Mouse (Mus musculus) liver, embryonic 14.5 days (tissue): ENCODE results near the gene Acox3. TPM values are rescaled to one million over a fixed set of nuclear protein-coding genes. Genes with fewer than 3 reads are reported as not detected.

Experiments
- ATAC-seq: fragments of 200-750 bp; cut with Nextera tagmentation; 2 replicates; pipeline ENCODE4 v1.8.0; 2017; ENCODE audit warnings: moderate number of reproducible peaks, mild to moderate bottlenecking, moderate library complexity; ENCODE audit not compliant: insufficient read depth
- DNase-seq, 3 experiments: peaks; one replicate each; pipeline ENCODE4 v3.0.0-alpha.2; 2012 to 2013; ENCODE audit warnings: low read depth in 3 of 3, low spot score in 3 of 3
- H3K27ac ChIP-seq: fragments of 300-500 bp; sonication (generic); 2 replicates; pipeline ENCODE4 v1.5.1; 2014; ENCODE audit warnings: moderate library complexity, mild to moderate bottlenecking, control low read depth, inconsistent platforms
- H3K27me3 ChIP-seq: fragments of 300-500 bp; sonication (generic); 2 replicates; pipeline ENCODE4 v1.6.1; 2014; ENCODE audit warnings: mild to moderate bottlenecking, low read length, moderate library complexity; ENCODE audit not compliant: control insufficient read depth, insufficient read depth
- H3K36me3 ChIP-seq: fragments of 300-500 bp; sonication (generic); replicated peaks from 2 replicates; pipeline ENCODE4 v1.6.1; 2014; ENCODE audit warnings: low read depth; ENCODE audit not compliant: control insufficient read depth, insufficient read depth
- H3K4me1 ChIP-seq, 2 experiments: fragments of 200-500 bp in 1 of 2; fragments of 300-500 bp in 1 of 2; sonication (generic) in 1 of 2; replicated peaks; 2 replicates each; pipeline ENCODE4 v1.6.1; 2012 to 2014; ENCODE audit warnings: antibody characterized with exemption in 1 of 2, inconsistent platforms in 1 of 2, low read length in 1 of 2; ENCODE audit not compliant: control insufficient read depth in 2 of 2, insufficient read depth in 2 of 2
- H3K4me2 ChIP-seq: fragments of 300-500 bp; sonication (generic); 2 replicates; pipeline ENCODE4 v1.6.1; 2014; ENCODE audit warnings: low read depth, mild to moderate bottlenecking, control low read depth, moderate library complexity
- H3K4me3 ChIP-seq, 2 experiments: fragments of 200-500 bp in 1 of 2; fragments of 300-500 bp in 1 of 2; sonication (generic) in 1 of 2; 2 replicates each; pipeline ENCODE4 v1.5.1; 2012 to 2014; ENCODE audit warnings: low read depth in 2 of 2, low read length in 2 of 2, mild to moderate bottlenecking in 2 of 2, control low read depth in 1 of 2, inconsistent platforms in 1 of 2, moderate library complexity in 1 of 2; ENCODE audit not compliant: insufficient read depth in 1 of 2
- H3K9ac ChIP-seq: fragments of 300-500 bp; sonication (generic); replicated peaks from 2 replicates; pipeline ENCODE4 v1.6.1; 2014; ENCODE audit warnings: mild to moderate bottlenecking, control low read depth, moderate library complexity
- H3K9me3 ChIP-seq: fragments of 300-500 bp; sonication (generic); 2 replicates; pipeline ENCODE4 v1.6.1; 2016; ENCODE audit warnings: low read length, mixed read lengths; ENCODE audit not compliant: control insufficient read depth
- CTCF ChIP-seq: IDR thresholded peaks from 2 replicates; pipeline ENCODE4 v1.5.1; 2016; ENCODE audit warnings: antibody characterized with exemption, low read depth, control low read depth
- EP300 ChIP-seq: IDR thresholded peaks from 2 replicates; pipeline ENCODE4 v1.6.1; 2016; ENCODE audit warnings: antibody characterized with exemption, low read depth
- WGBS: fragments of 180-500 bp; shearing (Covaris S2); extraction: QIAGEN DNeasy Blood & Tissue Kit; methylation state at CpG from one replicate; pipeline ENCODE4 v1.1.7; 2014; ENCODE audit not compliant: insufficient replicate concordance; 5-methylcytosine and 5-hydroxymethylcytosine counted together
- polyA plus RNA-seq, 2 experiments: library from polyadenylated mRNA; depleted of rRNA in 1 of 2; stranded (reverse) in 1 of 2; unstranded in 1 of 2; fragments of >200 nt; fragmentation: Nextera tagmentation in 1 of 2; extraction: Ambion mirVana in 1 of 2; gene quantifications; 2 replicates each; pipeline versions ENCODE4 v1.2.1 to v1.2.3; 2012 to 2014

Acox3 gene
- polyA plus RNA-seq, 2 experiments: 2.5 to 3.6 TPM

- H3K27me3 ChIP-seq: no peaks in the 10 kb centered on the region
- no peaks in the 10 kb centered on the region for H3K9me3 ChIP-seq
- H3K4me3 ChIP-seq: no peak overlapping the region
- ATAC-seq (no peak), DNase-seq (peak; percentile 17 to 26 (median 22))
- 0% methylated on average over 1 of the region's 1 CpGs for WGBS
- no peak overlapping the region for H3K4me2 ChIP-seq
- TF ChIP-seq CTCF (peak; percentile 98), EP300 (no peak)
- no peaks in the 10 kb centered on the region for H3K4me1 ChIP-seq
- no peak overlapping the region for H3K9ac ChIP-seq
- no peak overlapping the region for H3K27ac ChIP-seq
- H3K36me3 ChIP-seq: peaks cover 15% of the 10 kb centered on the region
Observed at GRCm38 (mm10) chr5:35563449-35563848, 19.4 kb upstream of the Acox3 start.

- Histone ChIP-seq H3K36me3 (peaks cover 18% of the 10 kb centered on the region), H3K9me3 (no peaks in the 10 kb centered on the region), H3K27ac (no peak overlapping the region), H3K4me3 (no peak overlapping the region), H3K4me1 (no peaks in the 10 kb centered on the region), H3K4me2 (no peak overlapping the region), H3K27me3 (no peaks in the 10 kb centered on the region), H3K9ac (no peak overlapping the region)
- no peak for DNase-seq
- ATAC-seq: no peak
- TF ChIP-seq CTCF (no peak), EP300 (no peak)
- 62% methylated on average over 9 of the region's 9 CpGs for WGBS
Observed at GRCm38 (mm10) chr5:35565217-35565616, 17.6 kb upstream of the Acox3 start.

GRCm38 (mm10) chr5:35566632-35567031 is 16.2 kb upstream of the Acox3 start:
- Histone ChIP-seq H3K9me3 (no peaks in the 10 kb centered on the region), H3K9ac (no peak overlapping the region), H3K36me3 (peaks cover 25% of the 10 kb centered on the region), H3K27me3 (no peaks in the 10 kb centered on the region), H3K4me2 (no peak overlapping the region), H3K4me3 (no peak overlapping the region), H3K27ac (no peak overlapping the region), H3K4me1 (no peaks in the 10 kb centered on the region)
- DNase-seq (no peak), ATAC-seq (no peak)
- 81% methylated on average over 4 of the region's 4 CpGs for WGBS
- no peak for TF ChIP-seq CTCF
- TF ChIP-seq EP300: no peak

GRCm38 (mm10) chr5:35571546-35571945 is 11.3 kb upstream of the Acox3 start:
- peaks cover 13% of the 10 kb centered on the region for H3K36me3 ChIP-seq
- 67% methylated on average over 6 of the region's 6 CpGs for WGBS

GRCm38 (mm10) chr5:35574653-35575599 is 7.9 kb upstream of the Acox3 start, which contains the start of gene Trmt44:
Trmt44 (minus strand) TSS chr5:35575070.
- Histone ChIP-seq H3K27ac (peak within 1 kb of the TSS; percentile 28), H3K4me1 (peaks cover 5 to 6% of the 10 kb centered on the region in 2 experiments; a peak in 3 of 4 replicates), H3K27me3 (no peaks in the 10 kb centered on the region), H3K4me2 (peak within 1 kb of the TSS; percentile 90), H3K4me3 (peak within 1 kb of the TSS; percentile 80 to 92), H3K36me3 (peaks cover 10% of the 10 kb centered on the region; the same call in 1 of the 2 replicates), H3K9ac (peak within 1 kb of the TSS; percentile 74), H3K9me3 (no peaks in the 10 kb centered on the region)
- TF ChIP-seq EP300 (no peak), CTCF (no peak)
- WGBS: 4% methylated on average over 56 of the region's 56 CpGs
- DNase-seq (peak; percentile 73 to 75 (median 75)), ATAC-seq (peak; percentile 92)

More at GRCm38 (mm10) chr5:35571546-35571945, 11.3 kb upstream of the Acox3 start:
- TF ChIP-seq CTCF (no peak), EP300 (no peak)
- no peak for ATAC-seq
- Histone ChIP-seq H3K27me3 (no peaks in the 10 kb centered on the region), H3K4me1 (peaks cover 5 to 6% of the 10 kb centered on the region in 2 experiments; a peak in 3 of 4 replicates), H3K4me3 (no peak overlapping the region), H3K9ac (no peak overlapping the region), H3K4me2 (no peak overlapping the region), H3K27ac (no peak overlapping the region), H3K9me3 (no peaks in the 10 kb centered on the region)
- DNase-seq: no peak
